Mouse (Mus musculus): Measurements from ENCODE around the gene Gm4952.

DNA sequence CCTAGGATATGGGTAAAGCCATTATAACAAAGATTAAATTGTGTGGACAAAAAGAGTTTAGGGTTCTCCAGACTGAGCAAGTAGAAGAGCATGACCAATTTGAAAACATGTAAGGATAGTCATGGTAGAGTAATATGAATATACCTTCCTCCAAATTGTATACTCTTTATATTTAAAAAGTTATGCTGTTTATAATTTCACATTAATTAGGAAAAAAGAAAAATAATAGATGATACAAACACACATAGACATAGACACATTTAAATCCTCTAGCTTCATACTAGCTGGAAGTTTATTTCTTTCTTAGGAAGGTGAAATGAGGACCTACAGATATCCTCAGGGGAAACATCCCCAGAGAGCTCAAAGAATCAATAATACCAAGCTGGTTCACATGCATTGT, 70.4 kb downstream of the Gm4952 start, which contains the start of gene Olfr1442:
- TF ChIP-seq POLR2AphosphoS2 (IDR thresholded peaks at IDR 0.05; ENCODE audit: insufficient read length, low read depth) (no peak), TCF3 (IDR thresholded peaks at IDR 0.05; ENCODE audit: insufficient read length, low read depth) (no peak), MAX (IDR thresholded peaks at IDR 0.05; ENCODE audit: low read depth) (no peak), TCF12 (IDR thresholded peaks at IDR 0.05; ENCODE audit: insufficient read depth, poor library complexity, severe bottlenecking) (no peak)

Measured in myocyte (in vitro differentiated cells).